Mouse (Mus musculus) small intestine, adult 2 months (tissue): ENCODE measurements around the gene Eaf2. TPM values are rescaled to one million over a fixed set of nuclear protein-coding genes. Genes with fewer than 3 reads are reported as not detected.

Experiments
- H3K27ac ChIP-seq: fragments of 200-500 bp; 2 replicates; pipeline ENCODE4 v1.5.1; 2012; ENCODE audit warnings: low read depth, low read length, control low read depth, inconsistent platforms; ENCODE audit not compliant: insufficient read depth
- H3K27me3 ChIP-seq: fragments of 200-500 bp; 2 replicates; pipeline ENCODE4 v1.6.1; 2012; ENCODE audit warnings: mild to moderate bottlenecking, moderate library complexity, low read length, inconsistent platforms; ENCODE audit not compliant: control insufficient read depth, insufficient read depth
- H3K36me3 ChIP-seq: fragments of 200-500 bp; 2 replicates; pipeline ENCODE4 v1.6.1; 2012; ENCODE audit warnings: mild to moderate bottlenecking, low read length, control low read depth, inconsistent platforms; ENCODE audit not compliant: control insufficient read depth, insufficient read depth
- H3K4me1 ChIP-seq: fragments of 200-500 bp; 2 replicates; pipeline ENCODE4 v1.6.1; 2012; ENCODE audit warnings: low read length, inconsistent platforms, mixed read lengths; ENCODE audit not compliant: control insufficient read depth, insufficient read depth, insufficient read length
- H3K4me3 ChIP-seq: fragments of 200-500 bp; 2 replicates; pipeline ENCODE4 v1.5.1; 2012; ENCODE audit warnings: low read depth, mild to moderate bottlenecking, control low read depth, inconsistent platforms, low read length, moderate library complexity
- CTCF ChIP-seq: fragments of 200-500 bp; IDR thresholded peaks from 2 replicates; pipeline ENCODE4 v1.5.1; 2012; ENCODE audit warnings: low read depth, mild to moderate bottlenecking, control low read depth, inconsistent platforms, low read length, moderate library complexity, mixed read lengths; ENCODE audit not compliant: insufficient replicate concordance, insufficient read length; ENCODE audit errors: extremely low read depth
- POLR2A ChIP-seq: fragments of 200-500 bp; IDR thresholded peaks from 2 replicates; pipeline ENCODE4 v1.6.1; 2012; ENCODE audit warnings: low read depth, mild to moderate bottlenecking, control low read depth, inconsistent platforms, low read length, moderate library complexity
- WGBS: fragments of 180-500 bp; shearing (Covaris S2); methylation state at CpG from one replicate; pipeline ENCODE4 v1.1.7; 2018; 5-methylcytosine and 5-hydroxymethylcytosine counted together
- polyA plus RNA-seq: library from polyadenylated mRNA; depleted of rRNA; stranded (reverse); fragments of >200 nt; gene quantifications from 2 replicates; pipeline ENCODE4 v1.2.3, GENCODE M21; 2012

Gene Eaf2
- polyA plus RNA-seq, 1 experiment = 2.4 TPM

DNA sequence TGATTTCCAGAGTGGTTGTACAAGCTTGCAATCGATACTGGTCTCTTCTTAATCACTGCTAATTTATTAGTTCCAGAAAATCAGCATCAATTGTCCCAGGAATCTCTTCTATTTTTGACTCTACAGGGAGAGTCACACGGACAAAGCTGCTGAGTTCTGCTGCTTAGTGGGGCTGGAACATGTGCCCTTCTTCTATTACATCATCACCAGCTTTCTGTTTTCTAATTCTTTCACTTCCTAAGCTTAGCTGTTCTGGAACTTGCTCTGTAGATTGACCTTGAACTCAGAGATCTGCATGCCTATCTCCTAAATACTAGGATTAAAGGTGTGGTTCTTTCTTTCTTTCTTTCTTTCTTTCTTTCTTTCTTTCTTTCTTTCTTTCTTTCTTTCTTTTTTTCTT is 76.5 kb downstream of the Eaf2 start:
- 82% methylated on average over 2 of the region's 2 CpGs for WGBS

DNA sequence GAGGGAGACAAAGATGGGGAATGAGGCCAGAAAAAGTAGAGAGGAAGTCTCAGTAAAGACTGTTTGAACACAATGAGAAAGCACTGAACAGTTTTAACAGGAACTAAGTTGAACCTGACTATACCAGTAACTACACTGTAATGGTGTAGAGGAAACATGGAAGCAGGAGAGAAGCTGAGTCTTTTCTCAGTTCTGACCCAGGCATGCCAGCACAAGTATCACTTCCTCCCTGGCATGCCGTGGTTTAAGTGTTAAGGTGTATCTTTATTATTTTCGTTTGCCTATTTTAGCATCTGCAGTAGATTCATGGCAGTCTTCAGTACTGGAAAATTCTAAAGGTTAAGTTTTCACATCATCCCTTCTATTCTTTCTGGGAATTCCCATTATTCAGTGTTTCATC is 79.8 kb downstream of the Eaf2 start:
- WGBS = 67% methylated on average over 2 of the region's 2 CpGs
- Histone ChIP-seq H3K27me3 (no peaks in the 10 kb centered on the region), H3K36me3 (no peaks in the 10 kb centered on the region), H3K27ac (no peak overlapping the region), H3K4me3 (no peak overlapping the region), H3K4me1 (no peaks in the 10 kb centered on the region)
- TF ChIP-seq CTCF (no peak), POLR2A (no peak)

More for the DNA sequence above, 76.5 kb downstream of the Eaf2 start:
- Histone ChIP-seq H3K4me3 (no peak overlapping the region), H3K4me1 (no peaks in the 10 kb centered on the region), H3K36me3 (no peaks in the 10 kb centered on the region), H3K27ac (no peak overlapping the region), H3K27me3 (no peaks in the 10 kb centered on the region)
- TF ChIP-seq POLR2A = no peak
- TF ChIP-seq CTCF = no peak

DNA sequence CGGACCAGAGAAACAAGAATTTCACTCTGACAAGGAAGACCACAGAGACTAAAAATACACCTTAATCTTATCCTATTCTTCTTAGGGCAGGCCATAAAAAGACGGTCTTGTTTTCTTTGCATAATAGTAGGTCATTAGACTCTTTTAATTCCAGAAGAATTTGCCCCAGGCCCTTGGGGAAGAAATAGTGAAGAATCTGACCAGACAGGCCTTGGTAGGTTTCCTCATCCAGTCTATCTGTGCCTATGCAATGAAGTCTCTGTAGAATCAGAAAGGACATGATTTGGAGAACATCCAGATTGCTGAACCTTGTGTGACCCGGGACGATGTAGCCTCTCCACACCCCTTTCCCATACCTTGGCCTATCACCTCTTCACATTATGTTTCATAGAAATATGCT is 84.6 kb downstream of the Eaf2 start:
- no peak overlapping the region for H3K4me3 ChIP-seq
- H3K4me1 ChIP-seq = no peaks in the 10 kb centered on the region
- WGBS = 45% methylated on average over 4 of the region's 4 CpGs
- no peak overlapping the region for H3K27ac ChIP-seq
- TF ChIP-seq CTCF = no peak
- H3K27me3 ChIP-seq = no peaks in the 10 kb centered on the region
- no peaks in the 10 kb centered on the region for H3K36me3 ChIP-seq

DNA sequence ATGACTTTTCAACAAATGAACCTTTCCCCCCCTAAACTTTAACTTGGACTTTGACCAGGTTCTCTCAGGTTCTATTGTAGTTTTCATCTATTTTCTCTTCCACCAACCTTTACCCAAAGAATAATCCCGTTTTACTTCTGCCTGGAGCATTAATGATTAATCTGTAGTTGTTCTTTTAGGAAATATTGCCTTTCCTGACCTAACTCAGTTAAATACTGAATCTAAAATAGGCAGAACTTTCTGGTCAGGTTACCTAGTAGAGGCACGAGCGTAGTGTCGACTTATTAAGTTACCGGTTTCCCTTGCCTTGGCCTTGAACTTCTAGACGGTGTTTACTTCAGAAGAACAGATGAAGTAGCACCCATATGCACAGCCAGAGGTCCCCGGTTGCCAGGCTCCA is 88.3 kb downstream of the Eaf2 start:
- Histone ChIP-seq H3K27ac (no peak overlapping the region), H3K36me3 (no peaks in the 10 kb centered on the region), H3K4me1 (no peaks in the 10 kb centered on the region), H3K4me3 (no peak overlapping the region), H3K27me3 (no peaks in the 10 kb centered on the region)
- WGBS = 58% methylated on average over 7 of the region's 7 CpGs
- TF ChIP-seq CTCF = no peak
- TF ChIP-seq POLR2A = no peak

DNA sequence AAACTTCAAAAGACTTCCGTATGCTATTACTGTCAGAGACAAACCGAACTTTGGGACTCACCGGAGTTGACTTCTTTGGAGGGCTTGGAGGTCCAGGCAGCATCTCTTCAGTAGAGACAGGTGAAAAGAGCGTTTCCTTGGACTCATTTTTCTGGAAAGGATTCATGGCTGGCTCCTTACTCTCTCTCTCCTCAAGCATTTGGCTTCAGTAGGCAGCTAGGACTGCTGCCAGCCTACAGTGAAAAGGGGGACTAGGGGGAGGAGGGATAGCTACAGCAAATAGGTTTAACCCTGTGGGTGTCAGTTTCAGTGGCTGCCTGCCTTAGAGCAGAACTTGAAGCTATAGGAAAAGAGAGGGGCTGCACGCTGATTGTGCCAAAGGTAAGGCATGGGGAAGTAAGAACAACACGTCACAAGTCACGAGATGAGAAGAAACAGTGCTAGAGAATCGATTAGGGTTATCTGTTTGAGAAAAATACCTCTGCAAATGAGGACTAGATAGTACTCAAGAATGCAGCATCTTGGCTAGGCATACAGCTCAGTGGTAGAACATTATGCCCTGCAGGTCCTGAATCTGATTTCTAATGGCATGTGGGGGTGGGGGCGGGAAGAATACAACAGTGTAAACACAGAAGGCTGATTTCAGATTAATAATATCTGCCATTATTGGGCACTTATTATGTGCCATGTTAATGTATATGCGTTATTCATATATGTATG is 90.0 kb downstream of the Eaf2 start, which contains the start of gene Slc15a2:
Gene Slc15a2, minus strand, starts transcription at position 369 of the 720 bp plus-strand sequence.
- Histone ChIP-seq H3K27me3 (no peaks in the 10 kb centered on the region), H3K36me3 (no peaks in the 10 kb centered on the region), H3K4me1 (no peaks in the 10 kb centered on the region), H3K27ac (no peak within 1 kb of the TSS), H3K4me3 (no peak within 1 kb of the TSS)
- WGBS = 31% methylated on average over 10 of the region's 10 CpGs
- TF ChIP-seq POLR2A = no peak
- no peak for TF ChIP-seq CTCF

DNA sequence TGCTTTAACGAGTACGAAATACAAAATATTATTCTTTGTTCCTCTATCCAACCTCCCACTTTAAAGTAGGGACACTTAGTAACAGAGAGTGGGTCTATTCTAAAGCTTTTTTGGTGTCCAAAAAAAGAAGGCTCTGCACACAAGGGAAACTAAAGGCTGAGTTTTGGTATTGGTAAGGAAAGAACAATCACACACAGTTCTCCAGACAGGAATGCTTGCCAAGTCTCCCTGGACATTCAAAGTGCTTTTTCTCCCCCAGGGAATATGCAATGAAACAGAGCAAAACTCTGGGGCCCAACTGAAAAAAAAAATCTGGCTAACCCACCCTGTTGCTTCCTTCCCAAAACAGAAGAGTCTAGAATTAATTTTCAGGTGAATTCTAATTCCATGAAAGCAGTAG is 90.7 kb downstream of the Eaf2 start:
- TF ChIP-seq CTCF = no peak
- no peak for TF ChIP-seq POLR2A
- Histone ChIP-seq H3K27me3 (no peaks in the 10 kb centered on the region), H3K4me3 (no peak overlapping the region), H3K36me3 (no peaks in the 10 kb centered on the region), H3K27ac (no peak overlapping the region), H3K4me1 (no peaks in the 10 kb centered on the region)
- WGBS = 89% methylated on average over 2 of the region's 2 CpGs

DNA sequence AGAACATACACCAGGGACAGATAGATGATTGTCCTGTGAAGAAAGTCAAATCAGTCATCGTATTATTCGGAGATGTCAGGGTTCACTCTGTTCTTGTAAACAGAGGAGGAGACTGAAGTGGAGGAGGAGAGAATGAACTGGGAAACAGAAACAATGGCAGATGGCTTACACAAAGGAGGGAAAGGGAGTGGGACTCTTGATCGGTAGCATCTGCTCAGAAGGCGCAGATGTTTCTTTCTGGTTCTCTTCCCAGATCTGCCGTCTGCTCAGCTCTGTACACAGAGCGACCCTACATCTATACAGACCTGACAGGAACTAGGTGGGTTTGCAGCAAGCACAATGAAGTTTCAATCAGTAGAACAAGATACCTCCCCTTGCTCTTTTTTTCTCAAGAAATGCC is 99.1 kb downstream of the Eaf2 start:
- Histone ChIP-seq H3K36me3 (no peaks in the 10 kb centered on the region), H3K4me1 (no peaks in the 10 kb centered on the region), H3K4me3 (no peak overlapping the region), H3K27ac (no peak overlapping the region), H3K27me3 (no peaks in the 10 kb centered on the region)
- no peak for TF ChIP-seq POLR2A
- TF ChIP-seq CTCF = no peak
- WGBS = 78% methylated on average over 6 of the region's 6 CpGs
